Mouse (Mus musculus): ENCODE data around the gene Sapcd1. TPM values are rescaled to one million over a fixed set of nuclear protein-coding genes. Genes with fewer than 3 reads are reported as not detected.
A peak's percentile ranks its signal among the peaks of the same experiment; 100 is the strongest.

Sapcd1 gene
- polyA plus RNA-seq, 1 experiment: 2.8 TPM

DNA sequence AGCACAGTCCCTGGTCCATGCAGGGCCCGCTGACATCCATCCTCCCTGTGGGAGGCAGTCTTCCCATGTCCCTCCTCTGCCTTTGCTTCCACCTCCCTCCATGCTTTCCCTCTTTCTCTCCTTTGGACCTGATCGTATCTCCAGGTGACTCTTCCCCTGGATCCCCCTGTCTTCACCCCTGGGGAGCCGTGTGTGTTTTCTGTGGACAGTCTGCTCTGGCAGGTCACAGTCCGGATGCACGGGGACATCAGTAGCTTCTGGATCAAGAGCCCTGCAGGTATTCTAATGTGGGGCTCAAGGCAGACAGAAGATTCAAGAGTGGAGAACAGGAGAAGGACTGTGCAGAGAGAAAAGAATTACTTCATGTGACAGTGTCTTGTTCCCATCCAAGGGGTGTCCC lies 4.6 kb downstream of the Sapcd1 start:
- 86% methylated on average over 5 of the region's 5 CpGs for WGBS

DNA sequence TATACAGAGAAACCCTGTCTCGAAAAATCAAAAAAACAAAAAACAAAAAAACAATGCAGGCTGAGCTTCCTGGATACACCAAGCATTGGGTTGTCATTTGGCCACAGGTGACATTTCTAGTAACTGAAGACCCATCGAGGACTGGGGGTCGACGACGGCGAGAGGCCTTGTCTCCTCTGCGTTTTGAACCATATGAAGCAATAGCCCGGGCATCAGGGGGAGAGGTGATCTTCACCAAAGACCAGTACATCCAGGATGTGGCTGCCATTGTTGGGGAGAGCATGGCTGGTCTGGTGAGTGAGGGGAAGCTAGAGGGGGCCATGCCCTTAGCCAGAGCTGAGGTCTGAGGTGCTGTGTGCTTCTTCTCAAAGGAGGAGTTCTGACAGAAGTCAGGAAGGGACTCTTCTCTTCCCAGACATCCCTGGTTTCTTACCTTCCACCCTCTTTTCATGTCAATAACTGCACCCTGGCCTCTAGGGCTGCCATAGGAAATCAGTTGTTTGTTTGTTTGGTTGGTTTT lies 5.2 kb downstream of the Sapcd1 start:
- WGBS: 88% methylated on average over 8 of the region's 8 CpGs
- Histone ChIP-seq H3K4me1 (ENCODE audit: control insufficient read depth, insufficient read depth, low read length) (peaks cover 17% of the 10 kb centered on the region), H3K4me3 (replicated peaks; ENCODE audit: extremely low read depth, low read depth, low read length) (no peak overlapping the region)
- DNase-seq: no peak
- TF ChIP-seq POLR2A (IDR thresholded peaks at IDR 0.05; ENCODE audit: borderline replicate concordance, extremely low read depth, low read depth, low read length) (no peak), CTCF (IDR thresholded peaks at IDR 0.05; ENCODE audit: insufficient read depth, low read length) (no peak)

More for the DNA sequence above, 4.6 kb downstream of the Sapcd1 start:
- TF ChIP-seq POLR2A (IDR thresholded peaks at IDR 0.05; ENCODE audit: borderline replicate concordance, extremely low read depth, low read depth, low read length) (no peak), CTCF (IDR thresholded peaks at IDR 0.05; ENCODE audit: insufficient read depth, low read length) (no peak)
- no peak overlapping the region for H3K4me3 ChIP-seq (replicated peaks; ENCODE audit: extremely low read depth, low read depth, low read length)
- H3K4me1 ChIP-seq (ENCODE audit: control insufficient read depth, insufficient read depth, low read length): peaks cover 17% of the 10 kb centered on the region
- no peak for DNase-seq

DNA sequence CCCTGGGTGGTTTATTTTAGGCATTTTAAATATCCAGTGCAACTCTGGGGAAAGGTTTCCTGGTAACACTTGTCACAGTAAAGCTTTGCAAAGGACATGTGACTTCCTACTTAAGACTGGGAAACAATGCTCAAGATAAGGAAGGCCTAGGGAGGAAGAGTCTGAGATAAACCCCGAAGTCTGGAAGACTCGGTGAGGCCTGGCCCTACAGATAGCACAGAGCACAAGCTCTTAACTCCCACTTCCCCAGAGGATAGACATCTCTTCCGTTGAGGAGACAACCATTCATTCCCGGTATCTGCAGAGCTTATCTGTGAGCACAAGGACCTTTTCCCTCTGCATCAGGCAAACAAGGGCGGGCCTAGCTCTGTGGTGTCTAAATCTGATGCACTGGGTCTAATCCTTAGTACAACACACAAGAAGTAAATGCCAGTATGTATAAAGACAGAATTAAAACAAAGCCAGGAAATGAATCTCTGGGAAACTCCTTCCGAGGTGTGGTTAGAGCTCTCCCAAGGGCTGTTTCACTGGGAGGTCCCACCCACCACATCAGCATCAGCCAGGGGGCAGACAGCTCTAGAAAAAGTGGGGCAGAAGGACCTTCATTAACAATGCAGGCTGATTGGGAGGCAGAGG lies 5.9 kb downstream of the Sapcd1 start:
- Histone ChIP-seq H3K4me3 (replicated peaks; ENCODE audit: extremely low read depth, low read depth, low read length) (no peak overlapping the region), H3K4me1 (ENCODE audit: control insufficient read depth, insufficient read depth, low read length) (peaks cover 17% of the 10 kb centered on the region)
- 33% methylated on average over 6 of the region's 6 CpGs for WGBS
- peak; percentile 11; the same call in 1 of the 2 replicates for TF ChIP-seq CTCF (IDR thresholded peaks at IDR 0.05; ENCODE audit: insufficient read depth, low read length)
- no peak for TF ChIP-seq POLR2A (IDR thresholded peaks at IDR 0.05; ENCODE audit: borderline replicate concordance, extremely low read depth, low read depth, low read length)
- DNase-seq: no peak

DNA sequence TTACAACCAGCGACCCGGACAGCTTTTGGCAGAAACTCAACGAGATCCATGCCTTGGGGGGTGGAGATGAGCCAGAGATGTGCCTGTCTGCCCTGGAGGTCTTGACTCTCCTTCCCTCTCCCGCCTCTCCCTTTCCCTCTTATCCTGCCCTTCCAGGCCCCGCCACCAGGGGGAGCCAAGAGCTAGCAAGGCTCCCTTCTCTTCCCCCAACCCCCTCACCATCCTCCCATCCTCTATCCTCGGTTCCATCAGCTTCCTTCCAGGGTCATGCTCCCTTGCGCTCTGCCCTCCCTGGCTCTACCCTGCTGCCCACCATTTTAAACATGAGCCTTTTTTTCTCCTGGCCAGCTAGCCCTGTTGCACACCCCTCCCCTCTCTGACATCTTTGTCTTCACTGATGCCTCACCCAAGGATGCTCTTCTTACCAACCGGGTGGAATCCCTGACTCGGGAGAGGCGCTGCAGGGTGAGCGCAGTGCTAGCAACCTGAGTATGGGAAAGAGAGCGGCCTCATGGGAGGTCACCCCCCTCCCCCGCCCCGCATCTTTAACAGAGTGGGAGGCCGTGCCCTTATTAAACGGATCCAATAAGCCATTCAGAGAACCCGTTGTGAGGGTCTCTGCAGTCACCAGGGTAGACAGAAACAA lies 6.5 kb downstream of the Sapcd1 start:
- WGBS: 10% methylated on average over 17 of the region's 17 CpGs
- Histone ChIP-seq H3K4me1 (ENCODE audit: control insufficient read depth, insufficient read depth, low read length) (peaks cover 15% of the 10 kb centered on the region), H3K4me3 (replicated peaks; ENCODE audit: extremely low read depth, low read depth, low read length) (peak overlapping the region; percentile 20)
- peak; percentile 91 for DNase-seq
- TF ChIP-seq POLR2A (IDR thresholded peaks at IDR 0.05; ENCODE audit: borderline replicate concordance, extremely low read depth, low read depth, low read length) (no peak), CTCF (IDR thresholded peaks at IDR 0.05; ENCODE audit: insufficient read depth, low read length) (peak; percentile 95)

- Histone ChIP-seq H3K4me1 (ENCODE audit: control insufficient read depth, insufficient read depth, low read length) (peaks cover 14% of the 10 kb centered on the region), H3K4me3 (replicated peaks; ENCODE audit: extremely low read depth, low read depth, low read length) (no peak overlapping the region)
- no peak for DNase-seq
- WGBS: 89% methylated on average over 8 of the region's 8 CpGs
- TF ChIP-seq POLR2A (IDR thresholded peaks at IDR 0.05; ENCODE audit: borderline replicate concordance, extremely low read depth, low read depth, low read length) (no peak), CTCF (IDR thresholded peaks at IDR 0.05; ENCODE audit: insufficient read depth, low read length) (no peak)
Observed at GRCm38 (mm10) chr17:35020551-35020950, 7.3 kb downstream of the Sapcd1 start.

- no peak for DNase-seq
- 89% methylated on average over 11 of the region's 11 CpGs for WGBS
- TF ChIP-seq CTCF (IDR thresholded peaks at IDR 0.05; ENCODE audit: insufficient read depth, low read length): no peak
- TF ChIP-seq POLR2A (IDR thresholded peaks at IDR 0.05; ENCODE audit: borderline replicate concordance, extremely low read depth, low read depth, low read length): no peak
- Histone ChIP-seq H3K4me1 (ENCODE audit: control insufficient read depth, insufficient read depth, low read length) (peaks cover 14% of the 10 kb centered on the region), H3K4me3 (replicated peaks; ENCODE audit: extremely low read depth, low read depth, low read length) (no peak overlapping the region)
Observed at GRCm38 (mm10) chr17:35019894-35020293, 7.9 kb downstream of the Sapcd1 start.

- WGBS: 72% methylated on average over 3 of the region's 3 CpGs
Observed at GRCm38 (mm10) chr17:35018171-35018570, 9.6 kb downstream of the Sapcd1 start.

DNA sequence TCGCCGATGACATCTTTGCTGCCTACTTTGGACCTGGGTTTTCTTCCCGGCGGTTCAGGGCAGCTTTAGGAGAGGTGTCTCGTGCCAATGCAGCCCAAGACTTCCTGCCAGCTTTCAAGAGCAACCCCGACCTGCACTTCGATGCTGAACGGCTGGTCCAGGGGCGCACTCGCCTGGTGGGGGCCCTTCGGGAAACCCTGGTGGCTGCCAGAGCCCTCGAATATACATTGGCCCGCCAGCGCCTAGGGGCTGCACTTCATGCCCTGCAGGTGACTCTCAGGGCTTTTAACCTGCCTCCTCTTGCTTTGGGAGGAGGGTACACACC lies 10.1 kb downstream of the Sapcd1 start:
- TF ChIP-seq POLR2A (IDR thresholded peaks at IDR 0.05; ENCODE audit: borderline replicate concordance, extremely low read depth, low read depth, low read length) (no peak), CTCF (IDR thresholded peaks at IDR 0.05; ENCODE audit: insufficient read depth, low read length) (no peak)
- H3K4me1 ChIP-seq (ENCODE audit: control insufficient read depth, insufficient read depth, low read length): peaks cover 7% of the 10 kb centered on the region
- DNase-seq: no peak
- no peak overlapping the region for H3K4me3 ChIP-seq (replicated peaks; ENCODE audit: extremely low read depth, low read depth, low read length)
- WGBS: 58% methylated on average over 14 of the region's 14 CpGs

More at GRCm38 (mm10) chr17:35018171-35018570, 9.6 kb downstream of the Sapcd1 start:
- H3K4me3 ChIP-seq (replicated peaks; ENCODE audit: extremely low read depth, low read depth, low read length): no peak overlapping the region
- peaks cover 11% of the 10 kb centered on the region for H3K4me1 ChIP-seq (ENCODE audit: control insufficient read depth, insufficient read depth, low read length)
- no peak for DNase-seq
- no peak for TF ChIP-seq POLR2A (IDR thresholded peaks at IDR 0.05; ENCODE audit: borderline replicate concordance, extremely low read depth, low read depth, low read length)
- no peak for TF ChIP-seq CTCF (IDR thresholded peaks at IDR 0.05; ENCODE audit: insufficient read depth, low read length)

- H3K4me1 ChIP-seq (ENCODE audit: control insufficient read depth, insufficient read depth, low read length): peaks cover 4% of the 10 kb centered on the region; the same call in 1 of the 2 replicates
Observed at GRCm38 (mm10) chr17:35016791-35017705, 10.8 kb downstream of the Sapcd1 start.

More at GRCm38 (mm10) chr17:35016791-35017705, 10.8 kb downstream of the Sapcd1 start:
- no peak overlapping the region for H3K4me3 ChIP-seq (replicated peaks; ENCODE audit: extremely low read depth, low read depth, low read length)
- no peak for TF ChIP-seq CTCF (IDR thresholded peaks at IDR 0.05; ENCODE audit: insufficient read depth, low read length)
- no peak for TF ChIP-seq POLR2A (IDR thresholded peaks at IDR 0.05; ENCODE audit: borderline replicate concordance, extremely low read depth, low read depth, low read length)
- whole genome bisulfite sequencing: 70% methylated on average over 10 of the region's 10 CpGs
- no peak for DNase-seq
